Mouse (Mus musculus): Measurements from ENCODE around the gene Gja3. TPM values are rescaled to one million over a fixed set of nuclear protein-coding genes. Genes with fewer than 3 reads are reported as not detected.

Gja3 gene
- not detected in 2 replicates for polyA plus RNA-seq (2012)

- no peak for TF ChIP-seq GATA1 (IDR thresholded peaks at IDR 0.05; ENCODE audit: low read length)
These were observed at the start of gene Gja3 for GRCm38 (mm10) chr14:57057563-57058321. Gene Gja3 (minus strand): TSS chr14:57058100.

- TF ChIP-seq GATA1 (IDR thresholded peaks at IDR 0.05; ENCODE audit: low read length) = no peak
These were observed 49.2 kb upstream of the Gja3 start for GRCm38 (mm10) chr14:57107091-57107490.

DNA sequence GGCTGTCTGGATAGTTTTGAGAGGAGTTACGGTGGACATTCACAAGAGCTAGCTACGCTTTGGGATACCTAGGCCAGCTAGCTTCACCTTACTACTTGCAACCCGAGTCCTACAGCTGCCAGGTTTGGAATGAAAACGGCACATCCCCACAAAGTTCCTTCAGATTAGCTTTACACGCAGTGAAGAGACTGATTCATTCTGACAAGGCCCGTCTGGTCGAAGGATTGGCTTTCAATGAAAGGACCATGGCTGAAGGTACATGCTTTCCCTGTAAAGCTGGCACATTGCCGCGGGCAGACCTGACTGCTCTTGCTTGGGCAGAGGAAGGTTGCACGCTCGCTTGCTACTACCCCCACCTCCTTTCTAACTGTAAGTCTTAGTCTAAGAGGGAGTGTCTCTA lies 47.8 kb upstream of the Gja3 start:
- TF ChIP-seq GATA1 (IDR thresholded peaks at IDR 0.05; ENCODE audit: low read length) = no peak

- no peak for TF ChIP-seq GATA1 (IDR thresholded peaks at IDR 0.05; ENCODE audit: low read length)
These were observed 47.2 kb upstream of the Gja3 start for GRCm38 (mm10) chr14:57105111-57105510.

DNA sequence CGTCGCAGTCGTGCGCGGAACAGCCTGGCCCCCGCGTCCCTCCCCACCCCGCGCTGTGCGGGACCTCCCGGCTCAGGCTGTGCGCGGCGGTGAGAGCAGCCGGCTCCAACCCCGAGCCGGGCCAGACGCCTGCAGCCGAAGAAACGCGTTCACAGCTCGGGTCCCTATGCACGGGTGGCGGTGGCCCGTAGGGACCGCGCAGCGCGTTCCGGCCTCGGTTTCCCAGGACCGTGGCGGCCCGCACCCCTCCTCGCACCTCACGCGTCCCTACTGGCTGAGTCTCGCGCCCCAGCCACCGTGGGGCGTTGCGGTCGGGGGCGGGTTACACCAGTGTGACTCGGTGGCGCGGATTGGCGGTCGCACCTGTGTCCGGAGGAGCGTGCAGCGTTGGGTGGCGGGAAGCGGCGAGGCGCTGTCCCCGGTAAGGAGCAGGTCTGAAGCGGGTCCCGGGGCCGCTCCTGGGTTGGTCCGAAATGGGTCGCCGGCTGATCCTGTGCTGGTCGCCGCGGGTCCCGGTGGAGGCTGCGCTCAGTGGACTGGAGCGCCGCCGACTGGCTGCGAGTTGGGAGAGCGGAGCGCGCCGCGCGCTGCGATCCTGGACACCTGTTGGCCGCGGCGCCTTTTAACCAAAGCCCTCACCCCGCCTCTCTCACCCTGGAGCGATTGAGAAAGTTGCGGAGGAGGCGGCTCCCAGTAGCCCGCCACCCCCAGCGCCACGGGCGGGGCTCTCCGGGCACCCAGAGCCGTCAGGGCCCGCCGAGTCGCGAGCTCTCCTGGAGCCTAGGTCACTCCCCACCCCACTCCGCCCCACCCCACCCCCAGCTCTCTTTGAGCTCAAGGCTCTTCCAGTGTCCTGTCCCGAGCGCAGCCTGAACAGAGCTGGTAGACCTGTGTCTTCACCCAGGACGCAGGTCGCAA lies 46.5 kb upstream of the Gja3 start, which contains the start of gene Gjb2:
Gene Gjb2, minus strand, starts transcription at position 597 of the 918 bp plus-strand sequence.
- TF ChIP-seq GATA1 (IDR thresholded peaks at IDR 0.05; ENCODE audit: low read length) = no peak

- TF ChIP-seq GATA1 (IDR thresholded peaks at IDR 0.05; ENCODE audit: low read length) = no peak
These were observed 45.8 kb upstream of the Gja3 start for GRCm38 (mm10) chr14:57103711-57104105.

DNA sequence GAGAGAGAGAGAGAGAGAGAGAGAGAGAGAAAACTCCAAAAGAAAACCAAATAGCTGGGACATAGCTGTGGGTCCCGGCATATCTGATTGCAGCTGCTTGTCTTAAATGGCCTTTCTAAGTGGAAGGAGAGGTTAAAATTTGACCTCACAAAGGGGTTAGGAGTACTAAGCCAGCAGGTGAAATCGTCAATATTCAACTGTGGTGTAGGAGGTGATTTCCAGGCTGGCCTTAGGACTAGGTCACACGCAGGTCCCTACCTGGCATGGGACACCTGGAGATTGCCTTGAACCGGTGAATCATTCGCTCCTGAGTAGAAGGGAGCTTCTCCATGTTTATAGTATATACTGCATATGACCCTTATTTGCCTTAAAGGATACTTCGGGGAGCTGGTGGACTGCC lies 45.2 kb upstream of the Gja3 start:
- TF ChIP-seq GATA1 (IDR thresholded peaks at IDR 0.05; ENCODE audit: low read length) = no peak

GRCm38 (mm10) chr14:57101623-57102022 lies 43.7 kb upstream of the Gja3 start:
- TF ChIP-seq GATA1 (IDR thresholded peaks at IDR 0.05; ENCODE audit: low read length) = no peak

DNA sequence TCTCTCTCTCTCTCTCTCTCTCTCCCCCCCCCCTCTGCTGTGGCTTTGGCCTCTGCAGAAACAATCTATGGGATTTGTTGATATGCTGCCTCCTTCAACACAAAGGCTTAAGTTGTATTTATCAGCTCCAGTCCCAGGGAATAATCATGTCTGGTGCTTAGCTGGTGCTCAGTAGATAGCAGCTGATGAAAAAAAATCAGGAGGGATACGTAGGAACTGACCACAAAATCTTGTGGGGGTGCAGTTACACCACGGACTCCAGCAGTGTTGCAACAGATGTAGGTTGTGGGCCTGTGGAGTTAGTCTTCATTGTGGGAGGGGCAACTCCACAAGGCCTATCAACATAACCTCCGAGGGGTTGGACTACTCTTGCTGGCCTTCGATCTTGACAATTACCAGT lies 38.0 kb upstream of the Gja3 start:
- TF ChIP-seq GATA1 (IDR thresholded peaks at IDR 0.05; ENCODE audit: low read length) = no peak

GRCm38 (mm10) chr14:57093029-57093428 lies 35.1 kb upstream of the Gja3 start:
- TF ChIP-seq GATA1 (IDR thresholded peaks at IDR 0.05; ENCODE audit: low read length) = no peak

GRCm38 (mm10) chr14:57090001-57090400 lies 32.1 kb upstream of the Gja3 start:
- no peak for TF ChIP-seq GATA1 (IDR thresholded peaks at IDR 0.05; ENCODE audit: low read length)

DNA sequence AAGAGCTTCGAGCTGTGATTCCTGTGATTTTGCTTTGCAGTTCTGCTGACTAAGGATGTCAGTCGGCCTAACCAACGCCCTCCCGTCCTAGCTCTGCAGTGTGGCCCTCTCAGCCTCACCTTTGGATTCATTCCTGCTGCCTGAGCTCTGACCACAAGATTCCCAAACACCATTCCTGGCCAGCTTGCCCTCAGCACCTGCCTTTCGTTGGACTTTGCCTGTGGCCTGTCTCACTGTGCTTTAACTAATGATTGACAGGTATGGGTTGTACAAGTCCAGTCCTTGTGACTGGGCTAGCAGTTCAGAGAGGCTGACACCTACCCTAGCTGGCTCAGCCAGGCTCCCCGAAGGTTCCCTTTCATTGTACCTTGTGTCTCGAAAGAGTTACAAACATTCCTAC lies 31.2 kb upstream of the Gja3 start:
- no peak for TF ChIP-seq GATA1 (IDR thresholded peaks at IDR 0.05; ENCODE audit: low read length)

GRCm38 (mm10) chr14:57084180-57084668 lies 26.3 kb upstream of the Gja3 start:
- no peak for TF ChIP-seq GATA1 (IDR thresholded peaks at IDR 0.05; ENCODE audit: low read length)

DNA sequence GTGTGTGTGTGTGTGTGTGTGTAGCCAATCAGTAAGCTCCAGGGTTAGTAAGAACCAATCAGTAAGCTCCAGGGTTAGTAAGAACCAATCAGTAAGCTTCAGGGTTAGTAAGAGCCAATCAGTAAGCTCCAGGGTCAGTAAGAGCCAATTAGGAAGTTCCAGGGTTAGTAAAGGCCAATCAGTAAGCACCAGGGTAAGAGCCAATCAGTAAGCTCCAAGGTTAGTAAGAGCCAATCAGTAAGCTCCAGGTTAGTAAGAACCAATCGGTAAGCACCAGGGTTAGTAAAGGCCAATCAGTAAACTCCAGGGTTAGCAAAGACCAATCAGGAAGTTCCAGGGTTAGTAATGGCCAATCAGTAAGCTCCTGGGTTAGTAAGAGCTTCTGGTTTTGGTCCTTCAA lies 25.0 kb upstream of the Gja3 start:
- no peak for TF ChIP-seq GATA1 (IDR thresholded peaks at IDR 0.05; ENCODE audit: low read length)

- TF ChIP-seq GATA1 (IDR thresholded peaks at IDR 0.05; ENCODE audit: low read length) = no peak
These were observed 17.6 kb upstream of the Gja3 start for GRCm38 (mm10) chr14:57075537-57075936.

DNA sequence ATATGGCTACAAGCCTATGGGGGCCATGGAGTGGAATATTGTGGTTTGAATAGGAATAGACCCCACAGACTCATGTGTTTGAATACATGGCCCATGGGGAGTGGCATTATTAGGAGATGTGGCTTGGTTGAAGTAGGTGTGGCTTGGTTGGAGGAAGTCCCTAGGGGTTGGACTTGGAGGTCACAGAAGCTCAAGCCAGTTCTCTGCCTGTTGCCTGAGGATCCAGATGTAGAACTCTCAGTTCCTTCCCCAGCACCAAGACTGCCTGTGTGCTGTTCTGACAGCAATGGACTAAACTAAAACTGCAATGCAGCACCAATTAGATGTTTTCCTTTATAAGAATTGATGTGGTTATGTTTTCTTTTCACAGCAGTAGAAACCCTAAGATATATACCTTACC lies 8.2 kb upstream of the Gja3 start:
- TF ChIP-seq GATA1 (IDR thresholded peaks at IDR 0.05; ENCODE audit: low read length) = no peak
